Mouse (Mus musculus) MEL (cell line): ENCODE results near the gene Cdc40. TPM values are rescaled to one million over a fixed set of nuclear protein-coding genes. Genes with fewer than 3 reads are reported as not detected.
A peak's percentile ranks its signal among the peaks of the same experiment; 100 is the strongest.

ENCODE experiments used
- DNase-seq: peaks from one replicate; pipeline ENCODE4 v3.0.0; 2011; ENCODE audit warnings: low read depth, low spot score
- H3K27ac ChIP-seq: 2 replicates; pipeline ENCODE4 v1.5.1; 2012; ENCODE audit warnings: low read depth, mild to moderate bottlenecking, control low read depth, low read length, moderate library complexity; ENCODE audit not compliant: control insufficient read depth
- H3K27me3 ChIP-seq, 2 experiments: fragments of 150-350 bp in 1 of 2; sonication (generic) in 1 of 2; 2 replicates each; pipeline ENCODE4 v1.6.1; 2012; ENCODE audit warnings: low read length in 2 of 2, mild to moderate bottlenecking in 2 of 2, improper control_type of control experiment in 1 of 2, moderate library complexity in 1 of 2; ENCODE audit not compliant: insufficient read depth in 2 of 2, control insufficient read depth in 1 of 2
- H3K36me3 ChIP-seq, 2 experiments: 2 replicates each; pipeline ENCODE4 v1.6.1; 2012 to 2014; ENCODE audit warnings: low read length in 2 of 2, improper control_type of control experiment in 1 of 2, inconsistent platforms in 1 of 2, mild to moderate bottlenecking in 1 of 2; ENCODE audit not compliant: insufficient read depth in 2 of 2, control insufficient read depth in 1 of 2
- H3K4me1 ChIP-seq, 2 experiments: fragments of 150-350 bp in 1 of 2; sonication (generic) in 1 of 2; 2 replicates each; pipeline ENCODE4 v1.6.1; 2012; ENCODE audit warnings: low read length in 2 of 2, improper control_type of control experiment in 1 of 2, mild to moderate bottlenecking in 1 of 2; ENCODE audit not compliant: insufficient read depth in 2 of 2, control insufficient read depth in 1 of 2
- H3K4me3 ChIP-seq, 2 experiments: fragments of 150-350 bp in 1 of 2; sonication (generic) in 1 of 2; 2 replicates each; pipeline ENCODE4 v1.5.1; 2012; ENCODE audit warnings: low read depth in 2 of 2, low read length in 2 of 2, mild to moderate bottlenecking in 2 of 2, moderate library complexity in 2 of 2, control low read depth in 1 of 2, improper control_type of control experiment in 1 of 2; ENCODE audit not compliant: control insufficient read depth in 1 of 2, insufficient read depth in 1 of 2
- H3K79me2 ChIP-seq: 2 replicates; pipeline ENCODE4 v1.6.1; 2012; ENCODE audit warnings: mild to moderate bottlenecking, low read length, moderate library complexity; ENCODE audit not compliant: control insufficient read depth, poor library complexity, insufficient read depth
- H3K9ac ChIP-seq: 2 replicates; pipeline ENCODE4 v1.6.1; 2012; ENCODE audit warnings: low read depth, mild to moderate bottlenecking, control low read depth, low read length, moderate library complexity; ENCODE audit not compliant: control insufficient read depth, poor library complexity, severe bottlenecking
- H3K9me3 ChIP-seq: fragments of 150-350 bp; sonication (generic); replicated peaks from 2 replicates; pipeline ENCODE4 v1.6.1; 2012; ENCODE audit warnings: mild to moderate bottlenecking, low read length, improper control_type of control experiment, moderate library complexity; ENCODE audit not compliant: insufficient read depth
- CHD2 ChIP-seq: IDR thresholded peaks from 2 replicates; pipeline ENCODE4 v1.6.1; 2011; ENCODE audit warnings: low read length, improper control_type of control experiment
- E2F4 ChIP-seq: IDR thresholded peaks from 2 replicates; pipeline ENCODE4 v1.6.1; 2011; ENCODE audit warnings: low read depth, low read length, improper control_type of control experiment, borderline replicate concordance
- ELF1 ChIP-seq: IDR thresholded peaks from 2 replicates; pipeline ENCODE4 v1.6.1; 2014; ENCODE audit warnings: low read depth, mild to moderate bottlenecking, inconsistent platforms, low read length, improper control_type of control experiment, moderate library complexity
- ETS1 ChIP-seq: IDR thresholded peaks from 2 replicates; pipeline ENCODE4 v1.6.1; 2012; ENCODE audit warnings: low read depth, mild to moderate bottlenecking, inconsistent platforms, low read length, improper control_type of control experiment, moderate library complexity
- GATA1 ChIP-seq: IDR thresholded peaks from 2 replicates; pipeline ENCODE4 v1.6.1; 2011; ENCODE audit warnings: low read depth, low read length, improper control_type of control experiment
- HCFC1 ChIP-seq: IDR thresholded peaks from 2 replicates; pipeline ENCODE4 v1.6.1; 2012; ENCODE audit warnings: low read depth, mild to moderate bottlenecking, inconsistent platforms, low read length, improper control_type of control experiment, moderate library complexity
- JUND ChIP-seq: IDR thresholded peaks from 2 replicates; pipeline ENCODE4 v1.6.1; 2011; ENCODE audit warnings: low read depth, mild to moderate bottlenecking, improper control_type of control experiment, low read length
- KAT2A ChIP-seq: conservative IDR thresholded peaks from 2 replicates; pipeline ENCODE4 v1.6.1; 2012; ENCODE audit warnings: low read depth, low read length, improper control_type of control experiment, inconsistent platforms
- MAX ChIP-seq: IDR thresholded peaks from 2 replicates; pipeline ENCODE4 v1.6.1; 2011; ENCODE audit warnings: low read length, improper control_type of control experiment
- MXI1 ChIP-seq: IDR thresholded peaks from 2 replicates; pipeline ENCODE4 v1.6.1; 2011; ENCODE audit warnings: mild to moderate bottlenecking, low read depth, low read length, improper control_type of control experiment
- MYC ChIP-seq: IDR thresholded peaks from 2 replicates; pipeline ENCODE4 v1.6.1; 2011; ENCODE audit warnings: low read depth, mild to moderate bottlenecking, low read length, improper control_type of control experiment, moderate library complexity
- NELFE ChIP-seq: IDR thresholded peaks from 2 replicates; pipeline ENCODE4 v1.6.1; 2011; ENCODE audit warnings: low read depth, low read length, improper control_type of control experiment
- POLR2A ChIP-seq, 2 experiments: IDR thresholded peaks; 2 replicates each; pipeline ENCODE4 v1.6.1; 2011 to 2012; ENCODE audit warnings: low read length in 2 of 2, mild to moderate bottlenecking in 2 of 2, control low read depth in 1 of 2, improper control_type of control experiment in 1 of 2, low read depth in 1 of 2, moderate library complexity in 1 of 2; ENCODE audit not compliant: control insufficient read depth in 1 of 2, insufficient read depth in 1 of 2, poor library complexity in 1 of 2
- POLR2AphosphoS2 ChIP-seq: IDR thresholded peaks from 2 replicates; pipeline ENCODE4 v1.6.1; 2011; ENCODE audit warnings: low read length, improper control_type of control experiment
- SIN3A ChIP-seq: IDR thresholded peaks from 2 replicates; pipeline ENCODE4 v1.6.1; 2012; ENCODE audit warnings: low read length, improper control_type of control experiment, inconsistent platforms
- TBP ChIP-seq: IDR thresholded peaks from 2 replicates; pipeline ENCODE4 v1.8.0; 2011; ENCODE audit warnings: low read depth, low read length, improper control_type of control experiment
- TCF12 ChIP-seq: IDR thresholded peaks from 2 replicates; pipeline ENCODE4 v1.6.1; 2014; ENCODE audit warnings: low read depth, mild to moderate bottlenecking, inconsistent platforms, low read length, improper control_type of control experiment, moderate library complexity
- UBTF ChIP-seq: IDR thresholded peaks from 2 replicates; pipeline ENCODE4 v1.6.1; 2012; ENCODE audit warnings: low read depth, mild to moderate bottlenecking, inconsistent platforms, low read length, improper control_type of control experiment, moderate library complexity, borderline replicate concordance; ENCODE audit not compliant: insufficient read depth
- USF1 ChIP-seq: IDR thresholded peaks from 2 replicates; pipeline ENCODE4 v1.6.1; 2014; ENCODE audit warnings: low read depth, mild to moderate bottlenecking, inconsistent platforms, low read length, improper control_type of control experiment, moderate library complexity
- ZC3H11A ChIP-seq: IDR thresholded peaks from 2 replicates; pipeline ENCODE4 v1.6.1; 2012; ENCODE audit warnings: low read depth, mild to moderate bottlenecking, inconsistent platforms, low read length, improper control_type of control experiment
- ZKSCAN1 ChIP-seq: IDR thresholded peaks from 2 replicates; pipeline ENCODE4 v1.6.1; 2012; ENCODE audit warnings: low read depth, mild to moderate bottlenecking, inconsistent platforms, low read length, improper control_type of control experiment, moderate library complexity
- ZMIZ1 ChIP-seq: IDR thresholded peaks from 2 replicates; pipeline ENCODE4 v1.6.1; 2012; ENCODE audit warnings: low read depth, mild to moderate bottlenecking, inconsistent platforms, low read length, improper control_type of control experiment, moderate library complexity
- ZNF384 ChIP-seq: IDR thresholded peaks from 2 replicates; pipeline ENCODE4 v1.6.1; 2012; ENCODE audit warnings: low read depth, mild to moderate bottlenecking, inconsistent platforms, low read length, improper control_type of control experiment
- polyA plus RNA-seq, 2 experiments: library from polyadenylated mRNA; stranded (reverse) in 1 of 2; unstranded in 1 of 2; fragments of >175 nt in 1 of 2; fragments of >200 nt in 1 of 2; gene quantifications; 2 replicates each; pipeline versions ENCODE4 v1.2.1 to v1.2.4; 2012; ENCODE audit warnings: low replicate concordance in 2 of 2, low read depth in 1 of 2; ENCODE audit not compliant: insufficient read length in 2 of 2, insufficient read depth in 1 of 2, missing spikeins in 1 of 2
- total RNA-seq: library from RNA; depleted of rRNA; stranded (reverse); fragments of 300-350 nt; gene quantifications from 2 replicates; pipeline ENCODE4 v1.2.3, GENCODE M21; 2012; rRNA removed

Gene Cdc40
- 11.9 and 12.8 TPM in 2 replicates for total RNA-seq
- polyA plus RNA-seq = 10 to 100 TPM; 35.5 to 68.5 TPM

- Histone ChIP-seq H3K27me3 (no peaks in the 10 kb centered on the region), H3K9me3 (no peaks in the 10 kb centered on the region), H3K36me3 (peaks cover 0 to 14% of the 10 kb centered on the region in 2 experiments; a peak in 2 of 4 replicates), H3K27ac (peak within 1 kb of the TSS; percentile 80), H3K4me1 (peaks cover 4% of the 10 kb centered on the region in 2 experiments; a peak in 3 of 4 replicates), H3K9ac (peak within 1 kb of the TSS; percentile 93), H3K79me2 (peaks cover 40% of the 10 kb centered on the region), H3K4me3 (peak within 1 kb of the TSS; percentile 94 to 99)
- DNase-seq = peak; percentile 98
- TF ChIP-seq CHD2 (peak; percentile 21), JUND (no peak), POLR2AphosphoS2 (no peak), MAX (peak; percentile 52; the same call in 1 of the 2 replicates), TBP (peak; percentile 71; the same call in 1 of the 2 replicates), ZNF384 (peak; percentile 7; the same call in 1 of the 2 replicates), ELF1 (peak; percentile 88), KAT2A (peak; percentile 95), ZMIZ1 (0 out of 2 replicates have a peak, but pooled peaks have one; percentile 1), UBTF (0 out of 2 replicates have a peak, but pooled peaks have one; percentile 11), GATA1 (peak; percentile 31; the same call in 1 of the 2 replicates), E2F4 (no peak), MYC (peak; percentile 71), MXI1 (peak; percentile 68; the same call in 1 of the 2 replicates), USF1 (no peak), SIN3A (peak; percentile 97), ZC3H11A (no peak), HCFC1 (peak; percentile 99), TCF12 (peak; percentile 38; the same call in 1 of the 2 replicates), ETS1 (peak; percentile 58), NELFE (peak; percentile 64; the same call in 1 of the 2 replicates), ZKSCAN1 (no peak), POLR2A (IDR thresholded peaks at IDR 0.05; ENCODE audit: control insufficient read depth in 1 of 2, insufficient read depth in 1 of 2, low read depth in 1 of 2, low read length in 2 of 2, poor library complexity in 1 of 2) (peak; percentile 83 to 89)
Observed at GRCm38 (mm10) chr10:40882831-40883643, at the start of gene Cdc40, which contains the start of gene Wasf1. TSS of gene Cdc40 (minus strand) at chr10:40883311. TSS of gene Wasf1 (plus strand) at chr10:40883475.
